Mouse (Mus musculus) adrenal gland, postnatal 14 days (tissue): ENCODE data around the gene E130308A19Rik. TPM values are rescaled to one million over a fixed set of nuclear protein-coding genes. Genes with fewer than 3 reads are reported as not detected.

Source experiments
- DNase-seq: peaks from one replicate; pipeline ENCODE4 v3.0.0; 2021; ENCODE audit warnings: mixed read lengths
- total RNA-seq: library from RNA; stranded (reverse); gene quantifications from 2 replicates; pipeline ENCODE4 v1.2.3, GENCODE M21; 2021

The E130308A19Rik gene
- total RNA-seq, 1 experiment from 2014 or later, result 17.2 TPM

- DNase-seq, result no peak
These were observed 13.2 kb downstream of the E130308A19Rik start for GRCm38 (mm10) chr4:59639163-59639562.

DNA sequence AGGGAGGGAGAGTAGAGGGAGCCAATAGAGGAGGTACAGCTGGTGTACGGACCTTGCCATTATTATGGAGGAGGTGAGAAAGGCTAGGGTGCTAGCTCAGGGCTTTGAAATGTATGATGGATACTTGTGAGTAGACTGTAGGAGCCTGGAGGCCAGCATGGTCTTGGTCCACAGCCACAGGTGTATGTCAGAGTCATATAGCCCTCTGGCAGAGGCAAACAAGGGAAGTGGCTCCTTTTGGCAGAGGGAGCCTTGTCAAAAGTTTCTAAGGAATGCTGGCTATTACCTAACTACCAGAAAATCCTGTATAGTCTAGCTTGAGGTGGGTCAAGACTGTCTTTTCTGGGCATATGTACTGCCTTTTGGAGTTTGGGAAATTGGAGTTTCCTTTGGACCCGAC is 14.7 kb downstream of the E130308A19Rik start:
- no peak for DNase-seq

GRCm38 (mm10) chr4:59642039-59642438 is 16.0 kb downstream of the E130308A19Rik start:
- no peak for DNase-seq

DNA sequence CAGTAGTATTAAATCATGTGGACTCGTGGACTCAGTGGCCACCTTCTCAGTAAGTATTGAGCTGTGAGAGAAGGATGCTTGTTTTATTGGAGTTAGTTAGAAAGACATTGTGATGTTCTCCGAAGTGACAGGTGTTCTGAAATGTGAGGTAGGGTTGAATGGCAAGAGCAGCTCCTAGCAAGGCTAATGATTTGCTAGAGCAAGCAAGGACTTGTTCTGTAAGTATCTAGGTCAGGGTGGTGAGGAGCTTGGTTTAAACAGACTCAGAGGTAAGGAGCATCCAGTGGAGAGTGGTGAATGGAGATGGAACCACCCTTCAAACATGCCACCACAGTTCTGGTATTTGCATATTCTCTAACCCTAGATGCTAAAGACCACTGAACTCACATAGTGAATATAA is 16.6 kb downstream of the E130308A19Rik start:
- DNase-seq, result no peak

DNA sequence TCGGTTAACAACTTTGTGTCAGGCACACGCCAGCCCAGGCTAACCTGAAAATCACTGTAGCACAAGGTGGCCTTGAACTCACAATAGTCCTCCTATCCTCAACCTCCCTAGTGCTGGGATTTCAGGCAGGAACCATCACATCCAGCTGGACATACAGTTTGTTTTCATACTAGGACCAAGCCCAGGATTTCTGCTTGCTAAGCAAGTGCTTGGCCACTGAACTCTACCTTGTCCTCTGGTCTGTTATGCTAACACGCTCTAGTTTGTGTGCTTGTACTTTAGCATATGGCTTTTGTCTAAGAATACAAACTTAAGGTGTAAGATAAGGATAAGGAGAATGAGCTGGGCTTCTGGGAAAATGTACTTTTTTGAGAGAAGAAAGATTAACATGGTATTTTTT is 18.4 kb downstream of the E130308A19Rik start:
- no peak for DNase-seq

- DNase-seq, result no peak
These were observed 19.0 kb downstream of the E130308A19Rik start for GRCm38 (mm10) chr4:59644992-59645391.

DNA sequence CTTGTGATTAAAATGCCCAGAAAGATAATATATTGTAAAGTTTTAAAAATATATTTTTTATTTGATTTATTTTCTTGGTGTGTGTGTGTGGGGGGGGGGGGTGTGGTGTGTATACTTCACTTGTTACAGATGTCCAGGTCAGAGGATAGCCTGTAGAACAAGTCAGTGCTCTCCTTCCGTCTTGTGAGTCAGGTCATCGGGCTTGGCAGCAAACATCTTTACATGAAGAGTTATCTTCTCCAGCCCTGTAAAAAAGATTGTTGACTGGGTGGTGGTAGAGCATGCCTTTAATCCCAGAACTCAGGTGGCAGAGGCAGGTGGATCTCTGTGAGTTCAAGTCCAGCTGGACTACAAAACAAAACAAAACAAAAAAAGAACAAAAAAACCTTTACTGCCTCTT is 19.6 kb downstream of the E130308A19Rik start:
- no peak for DNase-seq

- no peak for DNase-seq
These were observed 20.1 kb downstream of the E130308A19Rik start for GRCm38 (mm10) chr4:59646020-59646696.

DNA sequence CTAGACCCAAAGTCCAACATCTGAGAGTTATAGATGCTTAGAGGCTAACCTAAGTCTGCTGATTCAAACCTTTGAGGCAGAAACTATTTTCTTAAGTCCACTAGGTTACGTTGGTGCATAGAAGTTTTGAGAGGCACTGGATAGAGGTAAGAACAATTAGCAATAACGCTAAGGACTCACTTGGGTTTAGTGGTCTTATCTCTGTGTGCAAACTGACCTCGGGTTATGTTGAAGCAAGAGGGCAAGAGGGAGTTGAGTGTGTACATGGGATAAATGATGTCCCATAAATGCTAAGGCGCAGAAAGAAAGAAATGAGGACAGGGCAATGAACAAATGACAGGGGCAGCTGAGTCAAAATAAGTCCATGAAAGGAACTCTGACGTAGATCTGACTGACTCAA is 23.1 kb downstream of the E130308A19Rik start:
- no peak for DNase-seq

- no peak for DNase-seq
These were observed 26.2 kb downstream of the E130308A19Rik start for GRCm38 (mm10) chr4:59652166-59652681.

GRCm38 (mm10) chr4:59656061-59656642 is 30.1 kb downstream of the E130308A19Rik start:
- no peak for DNase-seq

- DNase-seq, result no peak
These were observed 36.2 kb downstream of the E130308A19Rik start for GRCm38 (mm10) chr4:59662163-59662562.

DNA sequence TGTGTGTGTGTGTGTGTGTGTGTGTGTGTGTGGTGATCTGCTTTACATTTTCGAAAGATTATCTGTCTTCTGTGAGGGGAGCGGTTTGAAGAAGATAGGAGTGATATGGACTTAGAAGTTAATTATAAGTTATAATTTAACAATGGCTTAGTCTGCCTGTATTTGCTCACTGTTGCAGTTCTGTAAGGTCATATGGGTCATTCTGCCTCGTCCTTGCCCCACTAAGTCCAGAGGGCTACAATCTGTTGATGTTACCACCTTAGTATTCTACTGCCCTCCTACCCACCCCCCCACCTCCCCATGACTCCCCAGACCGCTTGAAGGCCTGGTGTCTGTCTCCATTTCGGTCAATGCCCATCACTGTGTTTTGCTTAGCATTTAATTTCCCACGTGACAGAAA is 37.4 kb downstream of the E130308A19Rik start:
- no peak for DNase-seq

GRCm38 (mm10) chr4:59666550-59667317 is 40.7 kb downstream of the E130308A19Rik start:
- DNase-seq, result no peak

- no peak for DNase-seq
These were observed 42.0 kb downstream of the E130308A19Rik start for GRCm38 (mm10) chr4:59668050-59668449.

- no peak for DNase-seq
These were observed 43.1 kb downstream of the E130308A19Rik start for GRCm38 (mm10) chr4:59669131-59669530.

- no peak for DNase-seq
These were observed 44.0 kb downstream of the E130308A19Rik start for GRCm38 (mm10) chr4:59670015-59670414.

DNA sequence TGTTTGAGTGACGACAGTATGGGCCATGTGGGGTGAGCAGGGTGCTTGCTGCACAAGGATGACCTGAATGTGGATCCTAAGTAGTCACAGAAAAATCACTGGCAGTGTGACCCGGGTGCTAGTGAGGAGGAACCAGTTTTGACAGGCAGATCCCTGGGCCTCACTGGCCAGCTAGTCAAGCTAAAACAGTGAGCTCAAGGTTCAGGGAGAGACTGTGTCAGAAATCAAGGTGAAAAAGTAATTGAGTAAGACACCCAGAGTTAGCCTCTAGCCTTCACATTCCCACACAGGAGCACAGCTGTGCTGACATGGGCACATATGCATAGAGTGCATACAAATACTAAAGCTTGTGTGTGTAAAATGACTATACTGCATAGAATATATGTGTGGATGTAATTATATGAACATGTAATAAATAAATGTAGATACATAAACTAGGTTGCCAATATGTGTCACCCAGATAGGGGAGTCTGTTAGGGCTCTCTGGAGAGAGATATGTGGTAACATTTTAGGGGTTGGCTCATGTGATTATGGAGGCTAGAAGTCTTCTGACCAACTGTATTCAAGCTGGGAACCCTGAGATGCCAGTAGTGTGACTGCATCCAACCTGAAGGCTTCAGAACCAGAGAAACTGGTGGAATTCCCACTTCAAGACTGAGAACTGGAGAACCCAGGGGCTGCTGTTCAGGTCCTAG is 47.6 kb downstream of the E130308A19Rik start:
- DNase-seq, result peak; percentile 8

- no peak for DNase-seq
These were observed 49.1 kb downstream of the E130308A19Rik start for GRCm38 (mm10) chr4:59674929-59675679.

- DNase-seq, result no peak
These were observed 49.7 kb downstream of the E130308A19Rik start for GRCm38 (mm10) chr4:59675699-59676098.

- no peak for DNase-seq
These were observed 55.4 kb downstream of the E130308A19Rik start for GRCm38 (mm10) chr4:59681383-59681782.

DNA sequence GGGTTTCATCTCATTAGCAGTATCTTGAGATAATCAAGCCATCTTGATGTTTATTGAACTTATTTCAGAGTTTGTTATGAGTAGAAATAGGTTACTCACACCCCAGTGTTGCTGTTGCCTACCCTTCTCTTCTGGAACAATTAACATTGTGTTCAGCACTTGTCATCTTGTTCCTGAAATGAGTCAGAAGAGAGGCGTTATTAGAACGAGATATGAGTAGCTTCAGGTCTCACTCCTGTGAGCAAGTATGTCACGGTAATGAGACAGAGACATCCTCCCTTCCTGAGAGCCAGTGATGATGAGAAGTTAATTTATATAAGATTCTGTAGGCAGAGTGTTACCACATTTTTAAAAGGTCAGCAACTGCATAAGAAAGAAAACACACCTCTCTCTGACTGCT is 56.5 kb downstream of the E130308A19Rik start:
- DNase-seq, result no peak
